Mouse (Mus musculus) cerebellum, adult 2 months (tissue): ENCODE data around the gene Kin.

ENCODE experiments used
- CTCF ChIP-seq: fragments of 200-500 bp; IDR thresholded peaks from 2 replicates; pipeline ENCODE4 v1.5.1; 2011; ENCODE audit warnings: low read depth, mild to moderate bottlenecking, control low read depth, low read length, moderate library complexity, borderline replicate concordance; ENCODE audit not compliant: insufficient read depth
- POLR2A ChIP-seq: fragments of 200-500 bp; IDR thresholded peaks from 2 replicates; pipeline ENCODE4 v1.6.1; 2011; ENCODE audit warnings: low read length, control low read depth, borderline replicate concordance; ENCODE audit not compliant: insufficient read depth

DNA sequence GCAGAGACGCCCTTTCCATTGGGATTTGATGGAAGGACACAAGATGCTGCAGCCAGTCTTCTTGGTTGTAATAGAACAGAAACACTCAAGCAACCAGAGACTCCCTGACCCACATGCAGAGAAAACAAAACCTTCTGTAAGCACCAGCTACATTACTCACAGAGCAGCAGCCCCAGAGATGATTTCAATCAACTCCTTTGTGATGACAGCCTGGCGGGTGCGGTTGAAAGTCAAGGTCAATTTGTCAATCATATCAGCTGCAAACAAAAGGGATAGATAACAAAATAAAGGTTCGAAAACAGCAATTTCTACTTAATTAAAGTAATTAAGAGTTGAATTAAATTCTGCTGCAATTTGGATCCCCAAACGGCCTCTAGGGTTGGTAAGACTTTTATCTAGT, 21.6 kb upstream of the Kin start:
- TF ChIP-seq CTCF (no peak), POLR2A (no peak)
